Mouse (Mus musculus): ENCODE results near the gene Crlf2.

Gene Crlf2

GRCm38 (mm10) chr5:109548712-109549111 lies 10.1 kb downstream of the Crlf2 start:
- peak; percentile 78 for DNase-seq (ENCODE audit: low read depth, low spot score)

DNA sequence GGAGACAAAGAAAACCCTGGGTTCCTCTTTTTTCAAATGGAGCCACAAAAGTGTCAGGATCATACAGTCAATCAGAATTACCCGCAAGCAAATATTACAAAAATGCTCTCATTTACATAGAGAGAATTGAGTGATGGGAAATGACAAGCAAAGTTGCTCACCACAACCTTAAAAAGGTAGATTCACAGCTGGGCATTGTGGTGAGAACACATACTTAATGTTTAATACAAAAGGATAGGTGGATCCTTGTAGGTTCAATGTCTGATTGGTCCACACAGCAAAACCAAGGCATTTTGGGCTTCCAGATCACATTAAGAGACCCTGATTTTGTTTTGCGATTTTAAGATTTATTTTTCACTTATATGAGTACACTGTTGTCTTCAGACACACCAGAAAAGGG lies 11.7 kb downstream of the Crlf2 start:
- DNase-seq (ENCODE audit: low read depth, low spot score): no peak

GRCm38 (mm10) chr5:109509679-109510078 lies 49.1 kb downstream of the Crlf2 start:
- no peak for DNase-seq (ENCODE audit: low read depth, low spot score)

DNA sequence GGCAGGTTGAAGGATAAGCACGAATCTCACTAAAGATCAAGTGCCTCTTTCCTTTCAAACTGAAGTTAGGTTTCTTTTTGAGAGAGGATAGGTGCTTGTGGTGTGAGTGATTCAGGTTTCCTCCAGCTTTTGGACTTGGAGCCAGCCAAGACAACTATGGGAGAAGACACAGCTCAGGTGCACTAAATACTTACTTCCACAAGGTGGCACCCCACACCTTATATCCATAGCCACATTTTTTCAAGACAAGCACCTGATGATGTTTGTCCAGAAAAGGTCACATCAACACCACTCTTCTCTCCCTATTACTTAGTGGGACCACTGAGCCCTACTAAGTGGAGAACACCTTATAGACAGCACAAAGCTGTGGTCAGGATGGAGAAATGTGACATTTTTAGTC lies 52.1 kb downstream of the Crlf2 start:
- peak; percentile 76 for DNase-seq (ENCODE audit: low read depth, low spot score)

Measured in ZHBTc4 (cell line).